Mouse (Mus musculus) c-Kit-positive CD71-negative TER-119-negative erythroid progenitor cells, embryonic 14.5 days (primary cell): ENCODE results near the gene Slc25a38.

Source experiments
- DNase-seq: peaks from one replicate; pipeline ENCODE4 v3.0.0-alpha.2; 2013; ENCODE audit warnings: low read depth

The Slc25a38 gene

DNA sequence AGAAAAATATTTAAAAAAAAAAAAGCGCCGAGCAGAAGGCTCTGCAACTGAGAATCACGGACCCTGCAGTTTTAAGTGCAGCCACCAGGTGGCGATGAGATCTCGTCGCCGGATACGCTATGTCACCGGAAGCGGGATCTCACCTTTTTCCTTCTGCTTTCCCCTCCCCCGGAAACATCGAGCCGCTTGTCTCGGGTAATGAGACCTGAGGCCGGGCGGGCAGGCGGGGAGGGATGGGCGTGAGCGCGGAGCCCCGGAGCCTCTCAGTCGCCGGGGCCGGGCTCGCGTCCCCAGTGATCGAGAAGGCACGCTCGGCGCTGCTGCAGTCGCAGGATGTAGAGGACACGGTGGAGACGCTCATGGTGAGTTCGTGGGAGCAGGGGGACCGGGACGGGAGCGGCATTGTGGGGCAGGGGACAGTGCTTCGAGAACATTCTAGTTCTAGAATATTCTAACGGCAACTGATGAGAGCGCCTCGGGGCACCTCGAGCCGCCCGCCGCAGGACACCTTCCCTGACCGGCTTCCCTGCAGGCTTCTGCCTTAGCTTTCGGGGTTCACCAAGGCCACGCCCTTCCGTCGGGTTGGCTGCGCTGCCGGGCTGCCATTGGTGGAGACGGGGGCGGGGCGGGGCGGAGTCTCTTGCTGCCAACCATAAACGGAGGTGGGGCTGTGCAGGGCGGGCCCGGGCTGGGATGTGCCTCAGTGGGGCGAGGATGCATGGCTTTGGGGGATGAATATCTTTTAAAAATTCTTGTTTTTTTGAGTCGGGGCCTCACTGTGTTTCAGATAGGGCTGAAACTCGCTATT lies at the start of gene Slc25a38:
Gene Slc25a38, plus strand, starts transcription at position 164 of the 808 bp plus-strand sequence.
- peak; percentile 90 for DNase-seq

DNA sequence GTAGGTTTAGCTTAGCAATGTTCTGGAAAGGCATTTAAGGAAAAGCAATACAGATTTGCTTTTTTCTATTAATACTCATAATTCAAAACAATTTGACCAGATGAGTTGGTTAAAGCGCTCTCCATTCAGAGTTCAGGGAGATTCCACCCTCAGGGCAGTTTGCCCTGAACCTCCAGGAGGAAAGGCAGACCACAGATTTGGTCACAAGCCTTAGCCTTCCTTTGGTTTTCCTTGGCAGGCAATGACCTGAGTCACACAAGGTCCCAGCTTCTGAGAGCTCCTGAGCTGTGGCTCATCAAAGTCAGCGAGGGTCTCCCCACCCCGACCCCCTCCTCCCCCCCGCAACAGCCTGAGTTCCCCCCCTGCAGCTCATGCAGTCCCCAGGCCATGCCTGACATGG lies 45.9 kb upstream of the Slc25a38 start:
- DNase-seq: no peak

DNA sequence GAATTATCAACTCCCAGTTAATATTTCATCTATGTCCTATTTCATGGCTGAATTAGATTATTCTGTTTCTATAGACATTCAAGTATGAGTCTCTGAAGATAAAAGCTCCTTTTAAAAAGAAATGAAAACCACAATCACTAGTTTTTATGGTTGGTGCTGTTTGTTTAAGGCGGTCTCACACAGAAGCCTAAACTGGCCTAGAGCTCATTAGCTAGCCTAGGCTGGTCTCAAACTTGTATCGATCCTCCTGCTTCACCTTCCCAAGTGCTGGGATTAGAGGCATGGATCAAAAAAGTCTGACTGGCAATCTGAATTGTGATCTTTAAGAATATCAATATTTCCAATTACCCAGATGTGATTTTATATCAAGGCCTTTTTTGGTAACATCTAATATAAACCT lies 42.6 kb upstream of the Slc25a38 start:
- DNase-seq: no peak

DNA sequence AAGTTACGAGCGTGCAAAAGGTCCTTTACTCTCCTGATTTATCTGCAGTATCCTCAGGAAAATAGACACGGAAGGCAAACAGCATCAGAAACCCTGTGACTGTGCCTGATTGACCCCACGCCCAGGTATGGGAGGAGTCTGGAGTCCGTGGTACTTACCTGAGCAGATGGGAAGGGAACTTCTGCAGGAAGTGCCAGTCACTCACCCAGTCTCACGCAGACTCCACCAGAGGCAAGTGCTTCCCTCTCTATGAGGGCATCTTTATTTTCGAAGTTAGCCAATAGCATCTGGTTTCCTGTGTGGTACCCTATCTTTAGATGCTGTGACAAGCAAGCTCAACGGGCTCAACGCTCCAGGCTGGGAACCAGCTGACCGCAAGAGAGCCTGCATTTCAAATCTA lies 42.1 kb upstream of the Slc25a38 start:
- DNase-seq: no peak

DNA sequence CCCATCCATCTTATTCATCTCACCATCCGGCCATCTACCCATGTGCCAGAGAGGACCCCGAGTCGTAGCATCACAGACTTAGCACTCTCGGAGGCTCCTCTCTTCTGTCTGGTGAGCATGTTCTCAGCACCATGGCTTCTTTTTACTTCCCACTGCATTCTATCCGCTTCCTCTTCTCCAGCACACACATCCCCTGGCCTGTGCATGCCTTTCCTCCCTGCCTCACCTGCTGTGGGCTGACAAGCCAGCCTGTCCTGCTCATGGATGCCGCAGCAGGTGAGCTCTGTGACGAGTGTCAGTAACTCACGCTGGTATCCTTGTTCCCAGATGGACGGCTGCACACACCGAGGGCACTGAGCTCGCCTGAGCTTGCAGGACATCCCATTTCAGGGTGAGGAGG lies 40.4 kb upstream of the Slc25a38 start, which contains the start of gene Cx3cr1:
Gene Cx3cr1, minus strand, starts transcription at position 101 of the 400 bp plus-strand sequence.
- DNase-seq: no peak

DNA sequence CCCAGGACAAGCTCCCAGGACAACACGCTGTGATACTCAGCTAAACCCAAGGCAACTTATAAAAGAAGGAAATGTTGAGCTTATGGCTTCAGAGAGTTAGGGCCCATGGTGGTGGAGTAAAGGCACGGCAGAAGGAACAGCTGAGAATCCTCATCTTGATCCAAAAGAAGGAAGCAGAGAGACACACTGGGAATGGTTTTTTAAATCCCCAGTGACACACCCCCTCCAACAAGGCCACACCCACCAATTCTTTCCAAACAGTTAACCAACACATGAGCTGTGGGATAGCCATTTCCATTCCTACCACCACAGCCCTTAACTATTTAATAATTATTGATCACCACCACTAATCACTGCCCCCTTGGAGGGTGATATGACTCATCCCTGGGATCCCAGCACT lies 38.9 kb upstream of the Slc25a38 start:
- DNase-seq: no peak

DNA sequence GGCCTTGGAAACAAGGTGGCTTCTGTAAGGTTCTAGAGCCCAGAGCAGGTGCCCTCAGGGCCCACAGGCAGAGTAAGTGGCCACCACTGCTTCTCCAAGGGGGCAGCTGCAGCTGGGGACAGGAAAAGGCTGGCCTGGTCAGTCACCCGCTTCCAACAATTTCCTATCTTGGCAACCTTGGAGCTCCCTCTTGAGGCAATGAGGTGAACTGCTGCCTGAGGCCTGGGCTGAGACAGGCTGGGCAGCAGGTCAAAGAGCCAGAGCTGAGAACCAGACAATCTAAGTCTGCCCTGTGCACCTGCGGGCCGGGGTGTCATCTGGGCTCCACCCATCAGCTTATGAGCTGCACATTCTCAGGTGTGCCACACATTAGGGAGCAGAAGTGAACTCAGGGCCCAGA lies 37.0 kb upstream of the Slc25a38 start:
- no peak for DNase-seq

DNA sequence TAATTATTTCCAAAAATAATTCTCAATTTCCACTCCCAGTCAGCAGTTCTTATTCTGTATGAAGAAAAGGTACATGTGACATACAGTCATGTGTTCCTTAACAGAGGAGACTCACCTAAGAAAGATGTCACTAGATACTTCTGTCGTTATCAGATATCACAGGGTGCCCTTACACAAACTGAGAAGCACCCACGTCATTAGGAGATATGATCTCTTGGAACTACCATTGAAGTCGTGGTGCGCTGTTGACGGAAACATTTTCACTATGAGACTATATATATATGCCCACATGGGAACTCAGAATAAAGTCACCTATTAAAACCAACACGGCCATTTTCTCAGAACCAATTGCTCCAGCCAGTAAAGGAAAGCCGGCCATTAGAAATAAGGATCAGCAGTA lies 35.7 kb upstream of the Slc25a38 start:
- no peak for DNase-seq

DNA sequence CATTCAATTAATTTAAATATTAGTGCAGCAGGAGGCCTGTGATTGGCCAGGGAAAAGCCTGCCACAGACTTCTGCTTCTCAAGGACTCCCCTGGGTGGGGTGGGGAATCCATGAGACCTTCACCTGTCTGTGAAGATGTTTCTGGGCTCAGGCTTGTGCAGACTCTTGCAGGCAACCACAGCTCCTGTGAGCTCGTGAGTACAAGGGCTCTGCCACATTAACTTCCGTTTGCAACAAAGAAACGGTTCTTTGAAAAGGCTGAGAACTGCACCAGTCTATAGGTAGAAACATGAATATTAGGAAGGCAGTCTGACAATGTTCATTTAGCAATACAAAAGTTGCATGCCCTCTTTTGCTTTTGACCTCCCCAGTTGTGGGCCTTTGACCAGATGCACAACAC lies 31.9 kb upstream of the Slc25a38 start:
- DNase-seq: no peak

DNA sequence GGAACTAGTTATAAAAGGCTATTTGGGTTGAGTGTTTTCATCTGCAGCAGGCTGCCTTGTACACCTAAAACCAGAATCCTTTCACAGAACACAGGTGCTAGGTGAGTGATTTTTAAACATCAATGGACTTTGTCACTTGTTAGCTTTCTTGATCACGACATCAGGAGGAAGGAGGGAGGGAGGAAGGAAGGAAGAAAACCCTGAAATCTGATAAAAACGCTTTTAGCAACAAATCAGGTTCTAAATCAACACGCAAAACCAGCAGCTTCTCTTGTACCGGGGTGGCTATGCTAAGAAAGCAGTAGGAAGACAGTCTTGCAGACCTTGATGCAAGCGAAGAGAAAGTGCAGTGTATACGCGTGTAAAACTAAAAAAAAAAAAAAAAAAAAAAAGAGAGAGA lies 30.3 kb upstream of the Slc25a38 start:
- DNase-seq: no peak

DNA sequence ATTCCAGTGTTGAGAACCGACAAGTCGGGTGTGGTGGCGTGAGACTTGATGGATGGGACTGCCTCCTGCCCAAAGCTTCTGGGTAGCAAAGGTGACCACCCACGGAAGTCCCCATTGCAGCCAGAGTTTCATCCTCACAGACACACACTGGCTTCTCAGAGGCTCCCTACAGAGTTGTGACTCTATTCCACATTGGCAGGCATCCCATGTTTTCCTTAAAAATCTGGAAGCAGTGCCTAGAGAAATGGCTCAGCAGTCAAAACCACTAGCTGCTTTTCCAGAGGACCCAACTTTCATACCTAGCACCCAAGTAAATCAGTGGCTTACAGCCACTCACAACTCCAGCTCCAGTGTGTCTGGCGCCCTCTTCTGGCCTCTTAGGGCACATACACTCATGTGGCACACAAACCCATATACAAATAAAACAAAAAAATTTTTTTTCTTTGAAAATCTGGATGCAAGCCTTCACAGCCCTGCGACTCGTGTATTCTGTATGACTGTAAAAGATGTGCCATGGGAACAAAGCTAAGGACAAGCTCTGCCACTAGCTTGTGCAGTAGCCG lies 29.5 kb upstream of the Slc25a38 start:
- no peak for DNase-seq

DNA sequence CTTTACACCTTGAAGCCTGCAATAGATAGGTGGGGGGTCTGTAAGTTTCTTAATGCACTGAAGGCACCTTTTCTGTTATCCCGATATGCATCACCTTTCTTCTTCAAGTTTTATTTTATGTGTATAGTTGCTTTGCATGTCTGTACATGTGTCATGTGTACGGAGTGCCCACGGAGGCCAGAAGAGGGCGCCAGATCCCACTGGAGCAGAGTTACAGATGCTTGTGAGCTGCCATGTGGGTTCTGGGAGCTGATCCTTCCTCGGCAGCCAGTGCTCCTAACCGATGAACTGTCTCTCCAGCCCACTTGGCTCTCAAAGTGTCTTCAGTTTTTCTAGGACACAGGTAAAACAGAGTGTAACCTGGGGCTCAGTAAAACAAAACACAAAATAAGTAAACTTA lies 28.9 kb upstream of the Slc25a38 start:
- no peak for DNase-seq

DNA sequence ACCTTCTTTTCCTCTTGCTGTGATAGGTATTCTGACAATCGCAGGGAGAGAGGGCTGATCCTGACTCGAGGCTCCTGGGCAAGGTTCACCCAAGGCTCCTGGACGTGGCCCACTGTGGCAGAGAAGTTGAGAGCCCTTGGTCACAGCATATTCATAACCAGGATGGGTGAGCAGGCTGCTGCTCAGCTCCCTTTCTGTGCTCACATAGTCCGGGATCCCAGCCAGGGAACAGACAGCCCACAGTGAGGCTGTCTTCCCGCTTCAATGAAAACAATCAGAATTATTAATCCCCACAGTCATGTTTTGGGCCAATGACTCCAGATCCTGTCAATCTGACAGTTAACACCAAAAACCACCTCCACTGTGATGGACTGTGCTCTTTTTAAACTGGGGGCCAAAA lies 28.2 kb upstream of the Slc25a38 start:
- DNase-seq: no peak

DNA sequence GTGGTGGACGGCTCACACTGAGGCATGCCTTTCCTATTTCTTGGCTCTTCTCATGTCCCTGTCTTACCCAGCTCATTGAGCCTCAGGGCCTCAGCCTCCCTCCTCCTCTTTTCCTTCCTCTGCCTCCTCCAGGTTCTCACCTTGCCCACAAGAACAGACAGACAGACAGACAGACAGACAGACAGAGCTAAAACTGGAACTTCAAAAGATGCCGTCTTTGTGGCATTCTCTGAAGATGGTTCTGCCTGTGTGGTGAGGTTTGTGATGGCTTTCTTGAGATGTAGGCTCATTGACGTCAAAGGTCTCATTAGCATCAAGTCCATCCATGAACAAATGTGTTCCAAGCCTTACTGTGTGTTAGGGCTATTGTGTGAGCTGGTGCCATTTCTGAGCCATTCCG lies 27.5 kb upstream of the Slc25a38 start:
- DNase-seq: no peak

DNA sequence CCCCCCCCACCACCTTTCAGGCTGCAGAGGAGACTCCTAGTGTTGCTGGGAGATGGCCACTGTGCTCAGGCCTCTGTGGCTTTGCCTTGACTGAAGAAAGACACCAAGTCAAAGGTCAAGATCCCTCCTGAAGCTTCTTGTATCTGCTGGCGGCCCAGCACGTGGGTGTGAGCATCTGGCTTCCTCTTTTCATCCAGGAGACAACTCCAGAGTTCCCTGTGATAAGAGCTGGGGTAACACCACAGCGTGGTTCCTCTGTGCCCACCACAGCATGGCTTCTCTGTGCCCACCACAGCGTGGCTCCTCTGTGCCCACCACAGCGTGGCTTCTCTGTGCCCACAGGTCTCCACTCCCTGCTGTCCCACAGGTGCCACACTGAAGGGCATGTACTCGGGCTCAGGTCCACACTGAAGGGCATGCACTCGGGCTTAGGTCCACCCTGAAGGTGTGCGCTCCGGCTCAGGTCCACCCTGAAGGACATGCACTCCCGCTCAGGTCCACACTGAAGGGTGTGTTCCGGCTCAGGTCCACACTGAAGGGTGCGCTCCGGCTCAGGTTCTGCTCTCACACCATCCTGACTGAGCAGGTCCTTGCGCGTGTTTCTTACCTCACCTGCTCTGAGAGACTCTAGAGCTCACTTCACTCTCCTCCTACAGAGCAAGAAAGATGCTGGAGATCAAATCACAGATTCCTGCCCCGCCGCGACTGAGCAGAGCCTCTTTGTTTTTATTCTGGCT lies 26.8 kb upstream of the Slc25a38 start:
- DNase-seq: no peak

DNA sequence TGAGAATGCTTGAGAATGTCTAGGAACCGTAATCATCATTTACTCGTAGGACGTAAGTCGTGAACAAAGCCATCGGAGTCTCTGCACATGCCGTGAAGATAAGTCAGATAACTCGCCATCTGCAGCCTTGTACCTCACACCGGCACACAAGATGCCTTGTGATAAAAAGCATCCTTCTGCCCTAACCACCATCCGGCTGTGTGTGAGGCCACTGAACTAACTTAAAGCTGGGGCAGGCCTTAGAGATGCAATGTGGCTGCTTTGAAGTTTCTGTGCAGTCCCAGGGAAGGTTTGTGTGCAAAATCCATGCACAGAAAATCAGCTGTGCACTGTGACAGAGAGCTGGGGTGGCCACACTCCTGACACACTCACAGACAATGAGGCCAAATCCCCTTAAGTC lies 25.8 kb upstream of the Slc25a38 start:
- DNase-seq: no peak

DNA sequence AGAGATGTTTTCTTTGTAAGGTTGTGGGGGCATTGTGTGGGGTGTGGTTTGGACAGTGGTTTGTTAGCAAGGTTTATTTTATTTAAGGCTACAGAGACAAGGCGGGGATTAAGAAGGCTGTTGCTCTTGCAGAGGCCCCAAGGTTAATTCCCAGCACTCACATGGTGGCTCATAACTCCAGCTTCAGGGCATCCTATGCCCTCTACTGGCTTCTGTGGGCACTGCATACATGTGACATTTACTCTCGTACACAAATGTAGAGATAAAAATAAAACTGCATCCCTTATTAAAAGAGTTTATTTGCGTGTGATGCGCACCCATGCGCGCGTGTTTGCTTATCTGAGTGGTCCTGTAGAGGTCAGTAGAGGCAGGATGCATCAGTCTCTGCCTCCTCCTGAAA lies 21.0 kb upstream of the Slc25a38 start:
- DNase-seq: no peak

DNA sequence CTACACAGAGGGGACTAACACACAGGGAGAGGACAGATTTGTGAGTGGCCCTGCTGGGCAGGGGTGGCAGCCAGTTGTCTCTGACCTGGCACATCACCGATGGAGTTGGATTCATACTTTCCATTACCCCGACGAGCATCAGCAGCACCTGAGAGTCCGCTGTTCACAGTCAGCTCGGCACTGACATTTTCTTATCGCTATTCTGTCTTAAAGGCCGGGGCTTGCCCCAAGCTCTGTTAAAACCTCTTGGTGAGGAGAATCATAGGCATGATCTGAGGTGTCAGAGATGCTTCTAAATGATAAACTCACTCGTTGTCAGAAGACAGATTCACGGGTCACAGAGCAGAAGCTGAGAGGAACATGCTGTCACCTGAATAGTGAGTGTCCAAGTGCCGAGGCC lies 19.1 kb upstream of the Slc25a38 start:
- DNase-seq: no peak

DNA sequence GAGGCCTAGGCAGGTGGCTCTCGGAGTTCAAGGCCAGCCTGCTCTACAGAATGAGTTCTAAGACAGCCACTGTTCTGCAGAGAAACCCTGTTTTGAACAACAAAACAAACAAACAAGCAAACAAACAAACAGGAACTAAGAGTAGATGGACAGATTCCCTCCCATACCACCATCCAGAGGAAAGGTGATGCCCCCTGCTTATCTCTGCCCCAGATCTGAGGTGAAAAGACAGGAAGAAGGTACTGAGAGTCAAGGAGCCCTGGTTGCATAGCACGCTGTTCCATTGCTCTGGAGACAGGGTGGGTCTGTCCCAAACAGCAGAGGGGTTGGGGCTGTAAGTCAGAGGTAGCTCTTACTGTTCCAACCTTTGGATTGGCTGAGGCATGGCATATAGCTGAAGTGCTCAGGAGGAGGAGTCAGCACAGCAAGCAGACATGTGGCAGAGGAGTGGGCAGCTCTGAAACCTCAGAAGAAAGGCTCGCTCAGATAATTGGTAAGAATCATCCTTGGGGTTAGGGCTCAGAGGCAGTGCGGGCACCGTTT lies 18.4 kb upstream of the Slc25a38 start, which contains the start of gene Ccr8:
Gene Ccr8, plus strand, starts transcription at position 419 of the 543 bp plus-strand sequence.
- no peak for DNase-seq

DNA sequence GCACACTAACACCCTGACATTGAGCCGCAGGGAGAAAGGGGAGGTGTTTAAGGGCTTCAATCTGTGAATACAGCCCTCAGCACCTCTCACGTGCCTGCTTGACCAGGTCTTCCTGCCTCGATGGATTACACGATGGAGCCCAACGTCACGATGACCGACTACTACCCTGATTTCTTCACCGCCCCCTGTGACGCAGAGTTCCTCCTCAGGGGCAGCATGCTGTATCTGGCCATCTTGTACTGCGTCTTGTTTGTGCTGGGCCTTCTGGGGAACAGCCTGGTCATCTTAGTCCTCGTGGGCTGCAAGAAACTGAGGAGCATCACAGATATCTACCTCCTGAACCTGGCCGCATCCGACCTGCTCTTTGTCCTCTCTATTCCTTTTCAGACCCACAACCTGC lies 16.5 kb upstream of the Slc25a38 start:
- no peak for DNase-seq

DNA sequence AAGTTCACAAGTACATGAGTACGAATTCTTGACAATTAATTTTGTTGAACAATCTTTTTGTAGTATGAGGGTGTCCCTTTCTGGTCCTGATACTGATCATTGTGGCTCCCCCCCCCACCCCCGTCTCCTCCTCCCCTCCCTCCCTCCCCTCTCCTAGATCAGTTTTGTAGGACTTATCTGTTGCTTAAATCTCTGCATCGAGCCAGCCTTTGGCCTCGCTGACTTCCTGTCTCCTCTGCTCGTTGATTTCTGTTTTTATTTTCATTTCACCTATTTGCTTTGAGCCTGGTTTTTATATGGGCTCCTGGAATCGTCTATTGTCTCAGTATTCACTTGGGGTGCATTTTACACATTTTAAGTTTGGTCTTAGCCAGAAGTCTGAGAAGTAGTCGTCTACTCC lies 14.3 kb upstream of the Slc25a38 start:
- DNase-seq: no peak

DNA sequence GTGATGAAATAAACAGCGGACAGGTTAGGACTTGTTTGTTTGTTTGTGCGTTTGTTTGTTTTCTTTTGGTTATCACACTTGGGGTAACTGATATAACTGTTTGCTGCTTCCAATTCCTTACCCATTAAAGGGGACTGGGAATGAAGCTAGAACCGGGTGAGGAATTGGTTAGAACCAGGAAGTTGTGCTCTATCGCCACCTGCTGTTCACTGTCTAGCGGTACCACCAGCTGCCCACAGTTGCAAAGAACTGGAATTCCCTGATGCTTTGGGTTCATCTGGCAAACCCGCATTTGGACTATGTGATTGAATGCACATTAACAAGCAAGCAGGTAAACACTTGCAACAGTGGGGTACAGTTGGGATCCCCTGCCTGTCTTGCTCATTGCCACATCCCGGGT lies 11.5 kb upstream of the Slc25a38 start:
- DNase-seq: no peak

DNA sequence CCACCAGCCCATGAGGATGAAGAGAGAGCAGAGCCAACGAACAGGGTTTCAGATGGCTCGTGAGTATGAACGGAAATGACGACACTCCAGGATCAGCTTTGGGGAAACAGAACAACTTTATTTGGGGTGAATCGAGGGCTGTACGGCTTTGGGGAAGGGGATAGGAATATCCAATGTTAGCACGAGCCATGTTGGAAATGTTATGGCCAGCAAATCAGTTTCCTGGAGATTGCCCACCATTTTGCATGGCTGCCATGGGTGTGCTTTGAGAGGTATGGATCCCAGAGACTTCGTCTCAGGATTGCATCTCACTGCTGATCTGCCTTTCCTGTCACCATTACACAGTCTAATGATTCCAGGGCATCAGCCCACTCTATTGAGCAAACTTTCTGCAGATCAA lies 10.9 kb upstream of the Slc25a38 start:
- DNase-seq: no peak
